Mouse (Mus musculus) limb, embryonic 15.5 days (tissue): Measurements from ENCODE around the gene Disp2. TPM values are rescaled to one million over a fixed set of nuclear protein-coding genes. Genes with fewer than 3 reads are reported as not detected.

ENCODE experiments used
- ATAC-seq: fragments of 200-750 bp; cut with Nextera tagmentation; 2 replicates; pipeline ENCODE4 v1.8.0; 2017; ENCODE audit warnings: low read depth, moderate TSS enrichment; ENCODE audit not compliant: insufficient number of reproducible peaks, low FRiP score, low TSS enrichment
- H3K27ac ChIP-seq: fragments of 300-500 bp; sonication (generic); 2 replicates; pipeline ENCODE4 v1.5.1; 2015; ENCODE audit warnings: moderate library complexity, mild to moderate bottlenecking, inconsistent platforms
- H3K27me3 ChIP-seq: fragments of 300-500 bp; sonication (generic); 2 replicates; pipeline ENCODE4 v1.6.1; 2015; ENCODE audit warnings: inconsistent platforms
- H3K36me3 ChIP-seq: fragments of 300-500 bp; sonication (generic); 2 replicates; pipeline ENCODE4 v1.6.1; 2015; ENCODE audit warnings: inconsistent platforms
- H3K4me1 ChIP-seq: fragments of 300-500 bp; sonication (generic); 2 replicates; pipeline ENCODE4 v1.6.1; 2015; ENCODE audit warnings: inconsistent platforms
- H3K4me2 ChIP-seq: fragments of 300-500 bp; sonication (generic); 2 replicates; pipeline ENCODE4 v1.6.1; 2015; ENCODE audit warnings: mild to moderate bottlenecking, inconsistent platforms
- H3K4me3 ChIP-seq: fragments of 300-500 bp; sonication (generic); 2 replicates; pipeline ENCODE4 v1.5.1; 2015; ENCODE audit warnings: mild to moderate bottlenecking, inconsistent platforms
- H3K9ac ChIP-seq: fragments of 300-500 bp; sonication (generic); 2 replicates; pipeline ENCODE4 v1.6.1; 2015; ENCODE audit warnings: inconsistent platforms
- H3K9me3 ChIP-seq: fragments of 300-500 bp; sonication (generic); 2 replicates; pipeline ENCODE4 v1.6.1; 2016; ENCODE audit warnings: inconsistent platforms
- WGBS: fragments of 180-500 bp; shearing (Covaris S2); methylation state at CpG from one replicate; pipeline ENCODE4 v1.1.7; 2015; 5-methylcytosine and 5-hydroxymethylcytosine counted together
- polyA plus RNA-seq: library from polyadenylated mRNA; unstranded; fragments of >200 nt; fragmentation: Nextera tagmentation; extraction: Ambion mirVana; gene quantifications from 2 replicates; pipeline ENCODE4 v1.2.1, GENCODE M21; 2015

Gene Disp2
- polyA plus RNA-seq, 1 experiment from 2014 or later = 0.28 TPM

DNA sequence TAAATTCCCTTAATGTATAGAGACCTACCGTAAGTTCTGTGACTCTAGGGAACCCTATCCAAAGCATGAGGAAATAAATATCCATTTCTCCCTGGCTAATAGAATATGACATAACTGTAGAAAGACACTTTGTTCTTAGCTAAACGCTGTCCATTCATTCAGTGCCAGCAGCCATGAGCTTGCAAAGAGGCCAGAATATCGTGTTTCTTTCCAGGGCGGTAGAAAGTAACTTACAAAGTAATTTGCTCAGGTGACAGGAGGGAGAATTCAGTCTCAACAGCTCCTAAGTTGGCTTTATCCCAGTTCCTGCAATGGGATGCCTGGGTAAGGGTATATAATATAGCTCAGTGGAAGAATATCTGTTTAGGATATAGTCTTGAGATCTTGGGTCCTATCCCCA, 44.9 kb downstream of the Disp2 start:
- Histone ChIP-seq H3K4me1 (no peaks in the 10 kb centered on the region), H3K9ac (no peak overlapping the region), H3K36me3 (peaks cover 48% of the 10 kb centered on the region), H3K4me2 (no peak overlapping the region), H3K9me3 (no peaks in the 10 kb centered on the region), H3K27me3 (no peaks in the 10 kb centered on the region), H3K27ac (no peak overlapping the region), H3K4me3 (no peak overlapping the region)
- 86% methylated on average over 4 of the region's 4 CpGs for WGBS
- ATAC-seq = no peak

DNA sequence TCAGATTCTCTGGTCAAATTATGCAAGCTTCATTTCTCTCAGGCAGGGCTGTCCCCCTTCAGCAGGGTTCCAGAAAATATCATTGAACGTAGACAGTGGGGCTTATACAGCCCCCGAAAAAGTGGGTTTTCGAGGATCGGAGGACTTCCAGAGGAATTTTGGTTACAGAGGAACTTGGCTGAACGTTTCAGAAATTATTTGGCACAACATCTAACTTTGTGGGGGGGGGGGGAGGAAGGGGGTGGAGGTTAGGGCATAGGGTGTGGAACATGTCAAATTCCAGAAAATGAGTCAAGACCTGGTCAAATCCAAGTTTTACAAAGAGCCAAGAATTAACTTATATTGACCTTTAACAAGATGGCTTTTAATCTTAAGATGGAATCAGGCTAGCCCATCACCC, 49.6 kb downstream of the Disp2 start:
- no peaks in the 10 kb centered on the region for H3K27me3 ChIP-seq
- no peak overlapping the region for H3K27ac ChIP-seq
- H3K9ac ChIP-seq = no peak overlapping the region
- ATAC-seq = no peak
- no peaks in the 10 kb centered on the region for H3K9me3 ChIP-seq
- WGBS = 87% methylated on average over 5 of the region's 5 CpGs
- H3K36me3 ChIP-seq = peaks cover 68% of the 10 kb centered on the region
- no peak overlapping the region for H3K4me3 ChIP-seq
- H3K4me1 ChIP-seq = no peaks in the 10 kb centered on the region
- no peak overlapping the region for H3K4me2 ChIP-seq

DNA sequence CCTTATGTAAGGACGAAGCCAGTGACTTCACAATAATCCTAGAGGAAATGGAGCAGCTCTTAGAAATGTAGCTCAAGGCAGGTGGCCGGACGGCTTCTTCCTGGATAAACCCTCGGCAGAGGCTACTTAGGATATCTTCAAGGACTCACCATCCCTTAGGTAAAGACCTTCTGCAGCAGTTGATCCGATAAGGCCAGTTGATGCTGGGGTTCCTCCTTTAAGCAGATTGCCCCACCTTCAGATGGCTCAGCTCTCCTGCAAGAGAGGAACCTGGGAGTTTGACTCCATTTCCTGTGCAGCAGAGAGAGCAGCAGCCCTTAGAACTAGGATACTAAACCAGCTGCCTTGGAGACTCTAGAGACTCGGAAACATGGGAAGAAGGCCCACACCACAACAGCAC, 54.5 kb downstream of the Disp2 start:
- H3K4me1 ChIP-seq = no peaks in the 10 kb centered on the region
- H3K4me2 ChIP-seq = no peak overlapping the region
- H3K9me3 ChIP-seq = no peaks in the 10 kb centered on the region
- H3K27me3 ChIP-seq = no peaks in the 10 kb centered on the region
- H3K9ac ChIP-seq = no peak overlapping the region
- peaks cover 46% of the 10 kb centered on the region for H3K36me3 ChIP-seq
- no peak overlapping the region for H3K27ac ChIP-seq
- no peak overlapping the region for H3K4me3 ChIP-seq
- no peak for ATAC-seq
- WGBS = 91% methylated on average over 6 of the region's 6 CpGs

DNA sequence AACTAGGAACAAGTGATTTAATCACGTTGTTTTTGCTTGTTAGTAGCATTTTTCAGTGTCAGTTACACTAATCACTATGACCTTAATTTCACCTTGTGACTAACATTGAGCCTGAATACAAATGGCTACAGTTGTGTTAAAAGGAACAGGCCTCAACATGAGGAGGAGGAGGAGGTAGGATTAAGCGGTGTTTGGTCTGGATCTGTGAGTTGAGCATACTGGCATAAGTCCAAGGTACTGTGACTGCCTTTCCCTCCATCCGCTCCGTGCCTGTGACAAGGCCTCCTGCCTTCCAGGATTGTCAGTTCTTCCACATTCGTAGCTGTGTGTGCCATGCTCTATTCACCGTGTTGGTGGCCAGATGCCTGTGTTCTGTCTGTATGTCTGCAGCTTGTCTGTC, 55.6 kb downstream of the Disp2 start:
- ATAC-seq = no peak

DNA sequence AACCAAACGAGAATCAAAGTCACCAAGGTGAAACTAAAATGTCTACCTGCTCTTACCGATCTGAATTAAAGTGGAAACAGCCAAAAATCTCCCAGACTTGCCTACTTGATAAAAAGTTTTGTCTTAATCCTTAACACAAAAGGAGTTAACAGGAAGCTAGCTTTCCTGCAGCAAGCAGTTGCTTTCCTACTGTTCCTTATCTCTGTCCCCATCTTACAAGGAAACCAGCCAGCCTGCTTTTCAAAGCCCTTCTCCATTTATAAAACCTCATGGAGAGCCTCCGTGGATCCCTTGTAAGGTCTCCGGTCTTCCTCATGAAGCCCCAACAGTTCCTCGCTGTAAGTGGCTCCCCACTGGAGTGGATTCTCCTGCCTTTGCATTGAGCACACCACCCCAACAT, 58.8 kb downstream of the Disp2 start:
- H3K36me3 ChIP-seq = peaks cover 11% of the 10 kb centered on the region
- H3K9ac ChIP-seq = no peak overlapping the region
- H3K27me3 ChIP-seq = no peaks in the 10 kb centered on the region
- H3K4me3 ChIP-seq = no peak overlapping the region
- H3K9me3 ChIP-seq = no peaks in the 10 kb centered on the region
- no peaks in the 10 kb centered on the region for H3K4me1 ChIP-seq
- no peak overlapping the region for H3K27ac ChIP-seq
- 47% methylated on average over 5 of the region's 5 CpGs for WGBS
- ATAC-seq = no peak
- H3K4me2 ChIP-seq = no peak overlapping the region

More for the DNA sequence above, 55.6 kb downstream of the Disp2 start:
- Histone ChIP-seq H3K27ac (no peak overlapping the region), H3K4me2 (no peak overlapping the region), H3K9me3 (no peaks in the 10 kb centered on the region), H3K4me1 (no peaks in the 10 kb centered on the region), H3K4me3 (no peak overlapping the region), H3K36me3 (peaks cover 39% of the 10 kb centered on the region), H3K9ac (no peak overlapping the region), H3K27me3 (no peaks in the 10 kb centered on the region)
- WGBS = 70% methylated on average over 6 of the region's 6 CpGs

DNA sequence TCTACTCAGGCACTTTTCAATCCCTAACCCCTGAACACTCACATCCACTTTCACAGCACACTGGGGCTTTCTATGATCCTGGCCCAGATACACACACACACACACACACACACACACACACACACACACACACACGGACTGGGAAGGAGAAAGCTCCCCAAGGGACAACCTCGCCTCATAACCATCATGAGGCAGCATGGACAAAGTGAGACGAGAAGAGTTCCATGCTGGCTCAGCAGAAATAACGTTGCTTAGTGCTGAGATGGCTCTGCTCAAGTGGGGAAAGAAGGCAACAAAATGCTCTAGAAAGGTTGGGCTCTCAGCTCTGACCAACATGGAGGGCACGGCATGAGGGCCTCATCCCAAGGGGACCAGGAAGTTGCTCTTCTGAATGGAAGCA, 61.7 kb downstream of the Disp2 start:
- ATAC-seq = no peak
- H3K36me3 ChIP-seq = no peaks in the 10 kb centered on the region
- no peaks in the 10 kb centered on the region for H3K9me3 ChIP-seq
- no peaks in the 10 kb centered on the region for H3K27me3 ChIP-seq
- H3K4me1 ChIP-seq = no peaks in the 10 kb centered on the region
- no peak overlapping the region for H3K27ac ChIP-seq
- H3K4me2 ChIP-seq = no peak overlapping the region
- H3K4me3 ChIP-seq = no peak overlapping the region
- 65% methylated on average over 5 of the region's 5 CpGs for WGBS
- no peak overlapping the region for H3K9ac ChIP-seq

DNA sequence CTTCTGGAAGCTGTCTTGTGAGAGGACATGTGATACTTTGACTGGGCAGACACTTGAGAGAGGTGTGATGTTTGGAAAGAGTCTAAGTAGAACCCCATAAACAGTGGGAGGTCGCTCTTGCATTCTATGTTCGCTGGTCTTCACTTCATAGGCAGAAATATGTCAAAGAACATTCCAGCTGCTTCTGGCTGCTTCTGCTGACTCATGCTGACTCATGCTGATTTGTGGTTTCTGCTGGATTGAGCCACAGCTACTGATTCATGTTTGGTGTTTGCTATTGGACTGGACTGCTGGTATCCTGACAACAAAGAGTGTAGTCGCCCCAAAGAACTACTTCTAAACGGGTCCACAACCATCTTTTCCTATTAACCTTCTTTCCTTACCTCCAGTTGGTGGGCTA, 62.3 kb downstream of the Disp2 start:
- Histone ChIP-seq H3K4me2 (no peak overlapping the region), H3K9me3 (no peaks in the 10 kb centered on the region), H3K27ac (no peak overlapping the region), H3K27me3 (no peaks in the 10 kb centered on the region), H3K36me3 (no peaks in the 10 kb centered on the region), H3K9ac (no peak overlapping the region), H3K4me3 (no peak overlapping the region), H3K4me1 (no peaks in the 10 kb centered on the region)
- ATAC-seq = no peak
- WGBS = 81% methylated on average over 4 of the region's 4 CpGs

DNA sequence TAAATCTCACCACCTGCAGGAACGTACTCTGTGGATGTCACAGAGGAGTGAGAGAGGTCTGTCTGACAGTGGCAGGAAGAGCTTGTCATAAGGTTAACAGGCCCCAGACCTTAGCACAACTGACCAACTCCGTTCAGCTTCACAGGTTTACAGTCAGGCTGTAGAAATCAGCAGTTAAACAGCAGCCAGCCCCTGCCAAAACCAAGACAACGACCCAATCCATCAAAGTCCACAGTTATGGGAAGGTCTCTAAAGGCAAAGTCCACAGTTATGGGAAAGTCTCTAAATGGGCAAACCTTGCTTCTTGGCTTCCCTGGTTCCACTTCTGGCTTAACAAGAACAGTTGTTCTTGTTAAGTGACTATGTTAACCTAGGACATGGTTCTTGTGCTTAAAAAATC, 64.9 kb downstream of the Disp2 start:
- no peak overlapping the region for H3K4me2 ChIP-seq
- no peak overlapping the region for H3K4me3 ChIP-seq
- H3K27me3 ChIP-seq = no peaks in the 10 kb centered on the region
- WGBS = 65% methylated on average over 3 of the region's 3 CpGs
- no peaks in the 10 kb centered on the region for H3K4me1 ChIP-seq
- no peak for ATAC-seq
- no peak overlapping the region for H3K27ac ChIP-seq
- H3K9ac ChIP-seq = no peak overlapping the region
- no peaks in the 10 kb centered on the region for H3K9me3 ChIP-seq
- no peaks in the 10 kb centered on the region for H3K36me3 ChIP-seq

DNA sequence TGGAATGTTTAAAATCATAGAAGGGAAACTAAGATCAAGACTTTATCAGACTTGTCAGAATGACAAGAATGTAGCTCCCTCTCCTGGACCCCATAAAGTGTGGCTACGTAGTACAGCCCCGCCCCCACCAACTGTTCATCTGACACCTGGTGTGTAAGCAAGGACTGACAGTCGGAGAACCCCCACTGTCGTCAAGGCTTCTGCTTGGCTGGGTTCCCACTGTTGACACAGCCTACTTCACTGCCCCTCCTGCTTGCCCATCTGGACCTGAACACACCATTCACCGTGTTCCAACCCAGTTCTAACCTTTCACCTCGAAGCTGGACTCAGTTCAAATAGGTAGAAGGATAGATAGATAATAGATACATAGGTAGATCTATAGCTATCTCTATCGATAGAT, 66.7 kb downstream of the Disp2 start:
- no peak overlapping the region for H3K4me2 ChIP-seq
- ATAC-seq = no peak
- H3K36me3 ChIP-seq = no peaks in the 10 kb centered on the region
- no peaks in the 10 kb centered on the region for H3K9me3 ChIP-seq
- no peak overlapping the region for H3K4me3 ChIP-seq
- no peaks in the 10 kb centered on the region for H3K27me3 ChIP-seq
- no peak overlapping the region for H3K27ac ChIP-seq
- no peaks in the 10 kb centered on the region for H3K4me1 ChIP-seq
- 50% methylated on average over 7 of the region's 7 CpGs for WGBS
- H3K9ac ChIP-seq = no peak overlapping the region

DNA sequence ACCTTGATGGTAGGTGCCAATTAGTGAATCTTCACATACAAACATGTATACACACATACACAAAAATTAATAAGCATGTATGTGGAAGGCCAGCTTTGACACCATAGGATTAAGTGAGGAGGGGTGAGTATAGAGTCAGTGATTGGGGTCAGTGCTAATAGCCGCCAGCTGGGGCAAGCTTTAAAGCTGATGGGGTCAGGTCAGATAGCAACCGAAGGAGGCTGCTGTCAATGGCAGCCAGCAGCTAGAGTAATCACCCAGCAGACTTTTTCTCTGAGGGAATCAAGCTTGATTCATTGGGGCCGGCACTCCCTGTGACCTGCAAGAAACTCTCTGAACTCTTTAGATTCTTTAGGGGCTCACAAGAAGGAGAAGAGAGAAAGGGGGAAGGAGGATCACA, 72.2 kb downstream of the Disp2 start:
- Histone ChIP-seq H3K27me3 (no peaks in the 10 kb centered on the region), H3K9ac (no peak overlapping the region), H3K36me3 (no peaks in the 10 kb centered on the region), H3K4me3 (no peak overlapping the region), H3K9me3 (no peaks in the 10 kb centered on the region), H3K4me1 (no peaks in the 10 kb centered on the region), H3K4me2 (no peak overlapping the region), H3K27ac (no peak overlapping the region)
- no peak for ATAC-seq
- 9% methylated on average over 3 of the region's 3 CpGs for WGBS

Other genes starting within 250 kb of the Disp2 start
- 3.8 and 5.9 TPM in 2 replicates for gene Bmf, start 230.0 kb upstream of the Disp2 start, polyA plus RNA-seq
- 62.8 and 64.2 TPM in 2 replicates for gene Bub1b, start 181.5 kb upstream of the Disp2 start, polyA plus RNA-seq
- 8.3 and 8.6 TPM in 2 replicates for gene Pak6, start 116.4 kb upstream of the Disp2 start, polyA plus RNA-seq
- gene Ankrd63, start 75.8 kb upstream of the Disp2 start, polyA plus RNA-seq = 0.05 TPM in 2 replicates
- gene Plcb2, start 51.3 kb upstream of the Disp2 start, polyA plus RNA-seq = 1.4 and 1.6 TPM in 2 replicates
- 18.1 and 19.8 TPM in 2 replicates for gene Inafm2, start 34.0 kb upstream of the Disp2 start, polyA plus RNA-seq
- gene Ccdc9b, start 17.1 kb upstream of the Disp2 start, polyA plus RNA-seq = 3.1 and 3.4 TPM in 2 replicates
- 2.7 and 3.8 TPM in 2 replicates for gene Phgr1, start 7.0 kb upstream of the Disp2 start, polyA plus RNA-seq
- gene Knstrn, start 34.3 kb downstream of the Disp2 start, polyA plus RNA-seq = 75.5 and 79.6 TPM in 2 replicates
- 66.7 and 70.7 TPM in 2 replicates for gene Ivd, start 82.2 kb downstream of the Disp2 start, polyA plus RNA-seq
- 5.7 and 6.4 TPM in 2 replicates for gene Bahd1, start 120.7 kb downstream of the Disp2 start, polyA plus RNA-seq
- 41.2 and 47.0 TPM in 2 replicates for gene Chst14, start 146.8 kb downstream of the Disp2 start, polyA plus RNA-seq
- 24.1 and 26.8 TPM in 2 replicates for gene Ccdc32, start 249.7 kb downstream of the Disp2 start, polyA plus RNA-seq